Mouse (Mus musculus): ENCODE data around the gene Ssc4d. TPM values are rescaled to one million over a fixed set of nuclear protein-coding genes. Genes with fewer than 3 reads are reported as not detected.

Ssc4d gene
- polyA plus RNA-seq, 1 experiment from 2014 or later: 2.2 TPM

GRCm38 (mm10) chr5:135970247-135970646 lies 4.1 kb downstream of the Ssc4d start:
- H3K27me3 ChIP-seq (ENCODE audit: control insufficient read depth, insufficient read depth, low read length): no peaks in the 10 kb centered on the region
- ATAC-seq (ENCODE audit: insufficient number of reproducible peaks, insufficient read depth, low FRiP score, low read depth): no peak

GRCm38 (mm10) chr5:135968781-135969180 lies 5.5 kb downstream of the Ssc4d start:
- no peak overlapping the region for H3K4me3 ChIP-seq (ENCODE audit: low read depth, low read length)
- no peak overlapping the region for H3K4me2 ChIP-seq (replicated peaks; ENCODE audit: low read depth, low read length)
- WGBS: 74% methylated on average over 1 of the region's 1 CpGs
- no peak overlapping the region for H3K27ac ChIP-seq (ENCODE audit: low read length)
- H3K9me3 ChIP-seq (ENCODE audit: control insufficient read depth, low read depth, low read length): no peaks in the 10 kb centered on the region
- H3K36me3 ChIP-seq (ENCODE audit: control insufficient read depth, insufficient read depth, low read length): no peaks in the 10 kb centered on the region
- no peaks in the 10 kb centered on the region for H3K27me3 ChIP-seq (ENCODE audit: control insufficient read depth, insufficient read depth, low read length)
- no peak for ATAC-seq (ENCODE audit: insufficient number of reproducible peaks, insufficient read depth, low FRiP score, low read depth)
- no peak overlapping the region for H3K9ac ChIP-seq (replicated peaks; ENCODE audit: low read depth, low read length)
- H3K4me1 ChIP-seq (ENCODE audit: control insufficient read depth, insufficient read depth, low read length): no peaks in the 10 kb centered on the region

More at GRCm38 (mm10) chr5:135970247-135970646, 4.1 kb downstream of the Ssc4d start:
- no peak overlapping the region for H3K4me2 ChIP-seq (replicated peaks; ENCODE audit: low read depth, low read length)
- WGBS: 66% methylated on average over 6 of the region's 6 CpGs
- no peak overlapping the region for H3K27ac ChIP-seq (ENCODE audit: low read length)
- no peak overlapping the region for H3K9ac ChIP-seq (replicated peaks; ENCODE audit: low read depth, low read length)
- no peaks in the 10 kb centered on the region for H3K9me3 ChIP-seq (ENCODE audit: control insufficient read depth, low read depth, low read length)
- H3K36me3 ChIP-seq (ENCODE audit: control insufficient read depth, insufficient read depth, low read length): no peaks in the 10 kb centered on the region
- no peak overlapping the region for H3K4me3 ChIP-seq (ENCODE audit: low read depth, low read length)
- no peaks in the 10 kb centered on the region for H3K4me1 ChIP-seq (ENCODE audit: control insufficient read depth, insufficient read depth, low read length)

GRCm38 (mm10) chr5:135966866-135967265 lies 7.5 kb downstream of the Ssc4d start:
- no peak for ATAC-seq (ENCODE audit: insufficient number of reproducible peaks, insufficient read depth, low FRiP score, low read depth)
- H3K36me3 ChIP-seq (ENCODE audit: control insufficient read depth, insufficient read depth, low read length): no peaks in the 10 kb centered on the region
- no peak overlapping the region for H3K9ac ChIP-seq (replicated peaks; ENCODE audit: low read depth, low read length)
- no peaks in the 10 kb centered on the region for H3K9me3 ChIP-seq (ENCODE audit: control insufficient read depth, low read depth, low read length)
- H3K4me2 ChIP-seq (replicated peaks; ENCODE audit: low read depth, low read length): no peak overlapping the region
- H3K4me1 ChIP-seq (ENCODE audit: control insufficient read depth, insufficient read depth, low read length): peaks cover 7% of the 10 kb centered on the region; the same call in 1 of the 2 replicates
- 63% methylated on average over 9 of the region's 9 CpGs for WGBS
- H3K27ac ChIP-seq (ENCODE audit: low read length): no peak overlapping the region
- no peak overlapping the region for H3K4me3 ChIP-seq (ENCODE audit: low read depth, low read length)
- no peaks in the 10 kb centered on the region for H3K27me3 ChIP-seq (ENCODE audit: control insufficient read depth, insufficient read depth, low read length)

- no peak for ATAC-seq (ENCODE audit: insufficient number of reproducible peaks, insufficient read depth, low FRiP score, low read depth)
- Histone ChIP-seq H3K27me3 (ENCODE audit: control insufficient read depth, insufficient read depth, low read length) (no peaks in the 10 kb centered on the region), H3K9me3 (ENCODE audit: control insufficient read depth, low read depth, low read length) (no peaks in the 10 kb centered on the region), H3K27ac (ENCODE audit: low read length) (no peak overlapping the region), H3K4me1 (ENCODE audit: control insufficient read depth, insufficient read depth, low read length) (peaks cover 14% of the 10 kb centered on the region; the same call in 1 of the 2 replicates), H3K9ac (replicated peaks; ENCODE audit: low read depth, low read length) (no peak overlapping the region), H3K36me3 (ENCODE audit: control insufficient read depth, insufficient read depth, low read length) (no peaks in the 10 kb centered on the region), H3K4me2 (replicated peaks; ENCODE audit: low read depth, low read length) (peak overlapping the region; percentile 38), H3K4me3 (ENCODE audit: low read depth, low read length) (peak overlapping the region; percentile 12; the same call in 1 of the 2 replicates)
- 8% methylated on average over 24 of the region's 24 CpGs for WGBS
Observed at GRCm38 (mm10) chr5:135965501-135965930, 8.8 kb downstream of the Ssc4d start.

- ATAC-seq (ENCODE audit: insufficient number of reproducible peaks, insufficient read depth, low FRiP score, low read depth): no peak
Observed at GRCm38 (mm10) chr5:135963280-135963627, 11.1 kb downstream of the Ssc4d start.

GRCm38 (mm10) chr5:135962492-135963279 lies 11.6 kb downstream of the Ssc4d start:
- H3K27ac ChIP-seq (ENCODE audit: low read length): peak overlapping the region; percentile 98
- ATAC-seq (ENCODE audit: insufficient number of reproducible peaks, insufficient read depth, low FRiP score, low read depth): peak; percentile 92
- no peaks in the 10 kb centered on the region for H3K36me3 ChIP-seq (ENCODE audit: control insufficient read depth, insufficient read depth, low read length)
- no peaks in the 10 kb centered on the region for H3K9me3 ChIP-seq (ENCODE audit: control insufficient read depth, low read depth, low read length)
- WGBS: under 1% methylated on average over 63 of the region's 64 CpGs
- peaks cover 14% of the 10 kb centered on the region; the same call in 1 of the 2 replicates for H3K4me1 ChIP-seq (ENCODE audit: control insufficient read depth, insufficient read depth, low read length)
- H3K4me3 ChIP-seq (ENCODE audit: low read depth, low read length): peak overlapping the region; percentile 63
- H3K4me2 ChIP-seq (replicated peaks; ENCODE audit: low read depth, low read length): peak overlapping the region; percentile 92
- no peaks in the 10 kb centered on the region for H3K27me3 ChIP-seq (ENCODE audit: control insufficient read depth, insufficient read depth, low read length)
- H3K9ac ChIP-seq (replicated peaks; ENCODE audit: low read depth, low read length): peak overlapping the region; percentile 88

More at GRCm38 (mm10) chr5:135963280-135963627, 11.1 kb downstream of the Ssc4d start:
- Histone ChIP-seq H3K9me3 (ENCODE audit: control insufficient read depth, low read depth, low read length) (no peaks in the 10 kb centered on the region), H3K27ac (ENCODE audit: low read length) (peak overlapping the region; percentile 98), H3K4me3 (ENCODE audit: low read depth, low read length) (peak overlapping the region; percentile 63), H3K9ac (replicated peaks; ENCODE audit: low read depth, low read length) (peak overlapping the region; percentile 88), H3K4me2 (replicated peaks; ENCODE audit: low read depth, low read length) (peak overlapping the region; percentile 92), H3K36me3 (ENCODE audit: control insufficient read depth, insufficient read depth, low read length) (no peaks in the 10 kb centered on the region), H3K27me3 (ENCODE audit: control insufficient read depth, insufficient read depth, low read length) (no peaks in the 10 kb centered on the region), H3K4me1 (ENCODE audit: control insufficient read depth, insufficient read depth, low read length) (peaks cover 14% of the 10 kb centered on the region; the same call in 1 of the 2 replicates)
- 4% methylated on average over 6 of the region's 6 CpGs for WGBS

GRCm38 (mm10) chr5:135962125-135962491 lies 12.2 kb downstream of the Ssc4d start:
- H3K27me3 ChIP-seq (ENCODE audit: control insufficient read depth, insufficient read depth, low read length): no peaks in the 10 kb centered on the region
- no peaks in the 10 kb centered on the region for H3K36me3 ChIP-seq (ENCODE audit: control insufficient read depth, insufficient read depth, low read length)
- no peaks in the 10 kb centered on the region for H3K9me3 ChIP-seq (ENCODE audit: control insufficient read depth, low read depth, low read length)
- peaks cover 14% of the 10 kb centered on the region; the same call in 1 of the 2 replicates for H3K4me1 ChIP-seq (ENCODE audit: control insufficient read depth, insufficient read depth, low read length)
- no peak overlapping the region for H3K9ac ChIP-seq (replicated peaks; ENCODE audit: low read depth, low read length)
- under 1% methylated on average over 11 of the region's 11 CpGs for WGBS
- peak overlapping the region; percentile 56 for H3K4me2 ChIP-seq (replicated peaks; ENCODE audit: low read depth, low read length)
- H3K27ac ChIP-seq (ENCODE audit: low read length): peak overlapping the region; percentile 94
- peak overlapping the region; percentile 63 for H3K4me3 ChIP-seq (ENCODE audit: low read depth, low read length)
- no peak; the same call in 1 of the 2 replicates for ATAC-seq (ENCODE audit: insufficient number of reproducible peaks, insufficient read depth, low FRiP score, low read depth)

GRCm38 (mm10) chr5:135960909-135961635 lies 13.3 kb downstream of the Ssc4d start:
- Histone ChIP-seq H3K9ac (replicated peaks; ENCODE audit: low read depth, low read length) (no peak overlapping the region), H3K4me3 (ENCODE audit: low read depth, low read length) (no peak overlapping the region), H3K9me3 (ENCODE audit: control insufficient read depth, low read depth, low read length) (no peaks in the 10 kb centered on the region), H3K4me2 (replicated peaks; ENCODE audit: low read depth, low read length) (peak overlapping the region; percentile 56; the same call in 1 of the 2 replicates), H3K36me3 (ENCODE audit: control insufficient read depth, insufficient read depth, low read length) (no peaks in the 10 kb centered on the region), H3K27me3 (ENCODE audit: control insufficient read depth, insufficient read depth, low read length) (no peaks in the 10 kb centered on the region), H3K27ac (ENCODE audit: low read length) (peak overlapping the region; percentile 94; the same call in 1 of the 2 replicates), H3K4me1 (ENCODE audit: control insufficient read depth, insufficient read depth, low read length) (peaks cover 20% of the 10 kb centered on the region; the same call in 1 of the 2 replicates)
- 94% methylated on average over 15 of the region's 15 CpGs for WGBS
- no peak for ATAC-seq (ENCODE audit: insufficient number of reproducible peaks, insufficient read depth, low FRiP score, low read depth)
